Mouse (Mus musculus): ENCODE measurements around the gene Zfp184. TPM values are rescaled to one million over a fixed set of nuclear protein-coding genes. Genes with fewer than 3 reads are reported as not detected.
A peak's percentile ranks its signal among the peaks of the same experiment; 100 is the strongest.

The Zfp184 gene
- polyA plus RNA-seq, 1 experiment from 2014 or later, result 25.9 TPM

DNA sequence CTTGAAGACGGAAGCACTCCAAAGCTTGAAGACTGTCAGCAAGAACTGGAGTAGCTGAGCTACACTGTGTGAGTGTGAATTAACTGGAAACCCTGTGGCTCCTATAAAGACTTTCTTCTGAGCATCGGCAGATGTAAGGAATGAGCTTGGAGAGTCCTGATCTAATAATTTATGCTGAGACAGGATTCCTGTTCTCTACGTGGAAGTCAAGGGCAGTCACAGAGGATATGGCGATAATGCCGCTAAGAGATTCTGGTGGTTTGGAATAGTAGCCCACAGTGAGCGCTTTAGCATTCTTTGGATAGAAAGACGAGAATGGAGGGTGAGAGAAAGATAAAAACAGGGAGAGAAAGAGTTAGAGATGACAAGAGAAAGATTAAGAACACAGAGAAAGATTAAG is 63.0 kb downstream of the Zfp184 start:
- Histone ChIP-seq H3K27ac (ENCODE audit: low read depth, low read length) (no peak overlapping the region), H3K27me3 (ENCODE audit: control insufficient read depth, insufficient read depth, low read length) (peaks cover 90% of the 10 kb centered on the region), H3K4me3 (ENCODE audit: low read depth, low read length) (no peak overlapping the region), H3K4me2 (ENCODE audit: low read depth, low read length, severe bottlenecking) (no peak overlapping the region), H3K9me3 (ENCODE audit: control insufficient read depth, low read length) (no peaks in the 10 kb centered on the region), H3K9ac (ENCODE audit: low read length) (no peak overlapping the region), H3K36me3 (ENCODE audit: control insufficient read depth, insufficient read depth, low read length) (no peaks in the 10 kb centered on the region), H3K4me1 (replicated peaks; ENCODE audit: control insufficient read depth, insufficient read depth, low read length) (peaks cover 12% of the 10 kb centered on the region; the same call in 1 of the 2 replicates)
- ATAC-seq (replicated peaks; ENCODE audit: low FRiP score) (no peak), DNase-seq (ENCODE audit: low spot score) (no peak)
- 48% methylated on average over 7 of the region's 7 CpGs for WGBS

DNA sequence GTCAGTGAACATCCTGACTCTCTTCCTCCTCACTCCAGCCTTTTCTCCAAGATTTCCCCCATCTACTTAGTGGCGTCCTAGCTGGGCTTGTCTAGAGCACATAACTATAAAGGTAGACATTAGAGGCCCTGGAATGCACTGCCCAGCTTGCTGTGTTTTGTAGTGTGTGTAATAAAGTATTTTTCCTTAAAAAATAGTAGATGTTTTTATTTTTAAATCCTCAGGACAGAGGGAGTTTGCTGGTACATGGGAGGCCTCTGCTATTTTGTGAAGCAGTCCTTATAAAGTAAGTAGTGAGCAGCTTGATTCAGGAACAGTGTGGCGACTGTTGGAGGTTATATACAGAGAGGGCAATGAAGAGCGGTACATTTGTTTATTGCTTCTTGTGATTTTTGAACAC is 63.8 kb downstream of the Zfp184 start:
- no peak overlapping the region for H3K27ac ChIP-seq (ENCODE audit: low read depth, low read length)
- peaks cover 85% of the 10 kb centered on the region for H3K27me3 ChIP-seq (ENCODE audit: control insufficient read depth, insufficient read depth, low read length)
- H3K36me3 ChIP-seq (ENCODE audit: control insufficient read depth, insufficient read depth, low read length), result no peaks in the 10 kb centered on the region
- ATAC-seq (replicated peaks; ENCODE audit: low FRiP score) (no peak), DNase-seq (ENCODE audit: low spot score) (no peak)
- 69% methylated on average over 3 of the region's 3 CpGs for WGBS
- H3K9ac ChIP-seq (ENCODE audit: low read length), result no peak overlapping the region
- no peaks in the 10 kb centered on the region for H3K9me3 ChIP-seq (ENCODE audit: control insufficient read depth, low read length)
- peaks cover 12% of the 10 kb centered on the region; the same call in 1 of the 2 replicates for H3K4me1 ChIP-seq (replicated peaks; ENCODE audit: control insufficient read depth, insufficient read depth, low read length)
- no peak overlapping the region for H3K4me3 ChIP-seq (ENCODE audit: low read depth, low read length)
- H3K4me2 ChIP-seq (ENCODE audit: low read depth, low read length, severe bottlenecking), result no peak overlapping the region

DNA sequence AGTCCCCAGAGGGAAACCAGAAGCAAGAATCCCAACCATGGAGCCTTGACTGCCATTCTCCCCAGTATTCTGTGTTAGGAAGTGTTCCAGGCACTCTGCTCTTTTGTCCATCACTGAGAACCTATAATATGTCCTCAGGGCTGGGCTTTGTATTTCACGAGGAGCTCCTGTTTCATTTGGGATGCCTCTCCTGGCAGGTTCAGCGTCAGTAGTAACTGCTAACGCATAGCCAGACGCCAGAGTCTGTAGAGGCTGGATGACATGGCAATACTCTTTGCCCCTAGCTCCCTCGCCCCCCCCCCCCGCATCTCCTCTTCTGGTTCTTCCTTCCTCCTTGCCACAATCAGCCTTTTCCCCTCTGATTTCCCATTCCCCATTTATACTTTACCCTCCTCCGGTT is 64.7 kb downstream of the Zfp184 start, which contains the start of gene Prss16:
Gene Prss16, minus strand, starts transcription at position 101 of the 400 bp plus-strand sequence.
- DNase-seq (ENCODE audit: low spot score), result no peak

More for the DNA sequence above, 64.7 kb downstream of the Zfp184 start, which contains the start of gene Prss16:
- no peak within 1 kb of the TSS for H3K9ac ChIP-seq (ENCODE audit: low read length)
- WGBS, result 37% methylated on average over 7 of the region's 7 CpGs
- peaks cover 12% of the 10 kb centered on the region; the same call in 1 of the 2 replicates for H3K4me1 ChIP-seq (replicated peaks; ENCODE audit: control insufficient read depth, insufficient read depth, low read length)
- no peak for ATAC-seq (replicated peaks; ENCODE audit: low FRiP score)
- H3K27ac ChIP-seq (ENCODE audit: low read depth, low read length), result no peak within 1 kb of the TSS
- peaks cover 84% of the 10 kb centered on the region for H3K27me3 ChIP-seq (ENCODE audit: control insufficient read depth, insufficient read depth, low read length)
- no peak within 1 kb of the TSS for H3K4me2 ChIP-seq (ENCODE audit: low read depth, low read length, severe bottlenecking)
- no peaks in the 10 kb centered on the region for H3K36me3 ChIP-seq (ENCODE audit: control insufficient read depth, insufficient read depth, low read length)
- no peaks in the 10 kb centered on the region for H3K9me3 ChIP-seq (ENCODE audit: control insufficient read depth, low read length)
- H3K4me3 ChIP-seq (ENCODE audit: low read depth, low read length), result no peak within 1 kb of the TSS

MicroRNAs encoded within 50 kb of the gene (microRNA counts, 519-probe panel; counts per million panel counts)
- microRNA mmu-miR-1983, result 6,468 counts per million, percentile 87 among the panel's probes with 10 or more counts

Small RNA genes within 50 kb of the gene (microRNA-seq; reads per million reads assigned to microRNA genes)
- gene Gm44456 (ENCODE audit: insufficient number of aligned reads), result 3.4 reads per million
- gene Mir1983 (ENCODE audit: insufficient number of aligned reads), result 11,130 reads per million, percentile 93 among the genes with 10 or more reads in this experiment

Other genes starting within 250 kb of the Zfp184 start
- not detected in 2 replicates for gene Olfr1359, start 247.0 kb upstream of the Zfp184 start, polyA plus RNA-seq (2014; fragmentation: Nextera tagmentation; extraction: Ambion mirVana)
- gene Hist1h2bl, start 229.0 kb upstream of the Zfp184 start, polyA plus RNA-seq (2014; fragmentation: Nextera tagmentation; extraction: Ambion mirVana), result 2.3 and 5.4 TPM in 2 replicates
- gene Hist1h2ai, start 228.7 kb upstream of the Zfp184 start, polyA plus RNA-seq (2014; fragmentation: Nextera tagmentation; extraction: Ambion mirVana), result 23.9 and 25.3 TPM in 2 replicates
- 16.8 and 17.4 TPM in 2 replicates for gene Hist1h3h, start 227.4 kb upstream of the Zfp184 start, polyA plus RNA-seq (2014; fragmentation: Nextera tagmentation; extraction: Ambion mirVana)
- 5.0 and 5.7 TPM in 2 replicates for gene Hist1h2bm, start 223.1 kb upstream of the Zfp184 start, polyA plus RNA-seq (2014; fragmentation: Nextera tagmentation; extraction: Ambion mirVana)
- gene Hist1h4j, start 210.0 kb upstream of the Zfp184 start, polyA plus RNA-seq (2014; fragmentation: Nextera tagmentation; extraction: Ambion mirVana), result 1.2 and 1.6 TPM in 2 replicates
- gene Hist1h4k, start 194.6 kb upstream of the Zfp184 start, polyA plus RNA-seq (2014; fragmentation: Nextera tagmentation; extraction: Ambion mirVana), result 4.4 TPM in 2 replicates
- 11.0 and 12.5 TPM in 2 replicates for gene Hist1h2ak, start 191.3 kb upstream of the Zfp184 start, polyA plus RNA-seq (2014; fragmentation: Nextera tagmentation; extraction: Ambion mirVana)
- 1.9 and 2.5 TPM in 2 replicates for gene Hist1h2bn, start 191.0 kb upstream of the Zfp184 start, polyA plus RNA-seq (2014; fragmentation: Nextera tagmentation; extraction: Ambion mirVana)
- 20.4 and 20.6 TPM in 2 replicates for gene Hist1h1b, start 164.5 kb upstream of the Zfp184 start, polyA plus RNA-seq (2014; fragmentation: Nextera tagmentation; extraction: Ambion mirVana)
- gene Hist1h3i, start 161.7 kb upstream of the Zfp184 start, polyA plus RNA-seq (2014; fragmentation: Nextera tagmentation; extraction: Ambion mirVana), result 298 and 312 TPM in 2 replicates
- gene Hist1h2an, start 157.9 kb upstream of the Zfp184 start, polyA plus RNA-seq (2014; fragmentation: Nextera tagmentation; extraction: Ambion mirVana), result 5.0 and 5.9 TPM in 2 replicates
- 3.0 and 3.1 TPM in 2 replicates for gene Hist1h2bp, start 157.6 kb upstream of the Zfp184 start, polyA plus RNA-seq (2014; fragmentation: Nextera tagmentation; extraction: Ambion mirVana)
- 23.8 and 25.3 TPM in 2 replicates for gene Hist1h2bq, start 134.9 kb upstream of the Zfp184 start, polyA plus RNA-seq (2014; fragmentation: Nextera tagmentation; extraction: Ambion mirVana)
- gene Hist1h2ao, start 134.6 kb upstream of the Zfp184 start, polyA plus RNA-seq (2014; fragmentation: Nextera tagmentation; extraction: Ambion mirVana), result not detected in 2 replicates
- not detected in 2 replicates for gene Hist1h4m, start 133.3 kb upstream of the Zfp184 start, polyA plus RNA-seq (2014; fragmentation: Nextera tagmentation; extraction: Ambion mirVana)
- 14.3 and 14.6 TPM in 2 replicates for gene Hist1h4n, start 112.9 kb upstream of the Zfp184 start, polyA plus RNA-seq (2014; fragmentation: Nextera tagmentation; extraction: Ambion mirVana)
- 5,982 and 6,086 TPM in 2 replicates for gene Hist1h2ap, start 111.6 kb upstream of the Zfp184 start, polyA plus RNA-seq (2014; fragmentation: Nextera tagmentation; extraction: Ambion mirVana)
- gene Hist1h2br, start 111.4 kb upstream of the Zfp184 start, polyA plus RNA-seq (2014; fragmentation: Nextera tagmentation; extraction: Ambion mirVana), result 22.4 and 27.2 TPM in 2 replicates
- 0.12 TPM in 1 of 2 replicates, not detected in the other for gene Pom121l2, start 36.1 kb downstream of the Zfp184 start, polyA plus RNA-seq (2014; fragmentation: Nextera tagmentation; extraction: Ambion mirVana)
- gene Prss16, start 64.6 kb downstream of the Zfp184 start, polyA plus RNA-seq (2014; fragmentation: Nextera tagmentation; extraction: Ambion mirVana), result 0.37 TPM in 1 of 2 replicates, not detected in the other
- gene Hist1h2ah, start 90.5 kb downstream of the Zfp184 start, polyA plus RNA-seq (2014; fragmentation: Nextera tagmentation; extraction: Ambion mirVana), result 5.6 TPM in 1 of 2 replicates, not detected in the other
- gene Hist1h2bk, start 90.8 kb downstream of the Zfp184 start, polyA plus RNA-seq (2014; fragmentation: Nextera tagmentation; extraction: Ambion mirVana), result 5.4 and 11.9 TPM in 2 replicates
- 52.1 and 59.1 TPM in 2 replicates for gene Hist1h4i, start 96.3 kb downstream of the Zfp184 start, polyA plus RNA-seq (2014; fragmentation: Nextera tagmentation; extraction: Ambion mirVana)
- 64.5 and 67.2 TPM in 2 replicates for gene Hist1h2ag, start 97.8 kb downstream of the Zfp184 start, polyA plus RNA-seq (2014; fragmentation: Nextera tagmentation; extraction: Ambion mirVana)
- 9.6 and 11.7 TPM in 2 replicates for gene Hist1h2bj, start 98.1 kb downstream of the Zfp184 start, polyA plus RNA-seq (2014; fragmentation: Nextera tagmentation; extraction: Ambion mirVana)
- not detected in 2 replicates for gene Vmn1r188, start 139.3 kb downstream of the Zfp184 start, polyA plus RNA-seq (2014; fragmentation: Nextera tagmentation; extraction: Ambion mirVana)
- not detected in 2 replicates for gene Vmn1r189, start 160.7 kb downstream of the Zfp184 start, polyA plus RNA-seq (2014; fragmentation: Nextera tagmentation; extraction: Ambion mirVana)
- gene Vmn1r191, start 238.9 kb downstream of the Zfp184 start, polyA plus RNA-seq (2014; fragmentation: Nextera tagmentation; extraction: Ambion mirVana), result not detected in 2 replicates
- gene Vmn1r192, start 246.0 kb downstream of the Zfp184 start, polyA plus RNA-seq (2014; fragmentation: Nextera tagmentation; extraction: Ambion mirVana), result not detected in 2 replicates